Mouse (Mus musculus): ENCODE data around the gene Lmod3.
"Not testable (repeated sequence)": the region's sequence is repeated elsewhere in the genome, so short reads cannot be mapped to it uniquely, and the experiment has no call there.

The Lmod3 gene

GRCm38 (mm10) chr6:97275760-97276159, 23.2 kb upstream of the Lmod3 start:
- peak; percentile 30 for DNase-seq

GRCm38 (mm10) chr6:97273777-97274176, 21.2 kb upstream of the Lmod3 start:
- DNase-seq: no peak

- DNase-seq: no peak
Observed at GRCm38 (mm10) chr6:97273058-97273710, 20.6 kb upstream of the Lmod3 start.

GRCm38 (mm10) chr6:97272349-97272748, 19.8 kb upstream of the Lmod3 start:
- DNase-seq: no peak

GRCm38 (mm10) chr6:97269596-97269995, 17.0 kb upstream of the Lmod3 start:
- no peak for DNase-seq

GRCm38 (mm10) chr6:97267132-97267531, 14.6 kb upstream of the Lmod3 start:
- DNase-seq: no peak

GRCm38 (mm10) chr6:97266661-97267060, 14.1 kb upstream of the Lmod3 start:
- no peak for DNase-seq

- DNase-seq: no peak
Observed at GRCm38 (mm10) chr6:97265705-97266104, 13.1 kb upstream of the Lmod3 start.

GRCm38 (mm10) chr6:97265240-97265639, 12.7 kb upstream of the Lmod3 start:
- no peak for DNase-seq

GRCm38 (mm10) chr6:97263750-97264149, 11.2 kb upstream of the Lmod3 start:
- not testable (repeated sequence) for DNase-seq

GRCm38 (mm10) chr6:97262229-97262628, 9.7 kb upstream of the Lmod3 start:
- DNase-seq: no peak

- not testable (repeated sequence) for DNase-seq
Observed at GRCm38 (mm10) chr6:97259926-97260325, 7.4 kb upstream of the Lmod3 start.

- DNase-seq: no peak
Observed at GRCm38 (mm10) chr6:97258489-97258888, 5.9 kb upstream of the Lmod3 start.

- DNase-seq: no peak
Observed at GRCm38 (mm10) chr6:97252086-97252485, 473 bp downstream of the Lmod3 start.

- peak; percentile 65 for DNase-seq
Observed at GRCm38 (mm10) chr6:97250966-97251365, 1.6 kb downstream of the Lmod3 start.

GRCm38 (mm10) chr6:97245200-97245599, 7.4 kb downstream of the Lmod3 start:
- DNase-seq: no peak

- no peak for DNase-seq
Observed at GRCm38 (mm10) chr6:97242522-97242921, 10.0 kb downstream of the Lmod3 start.

GRCm38 (mm10) chr6:97240092-97240491, 12.5 kb downstream of the Lmod3 start:
- DNase-seq: no peak

- no peak for DNase-seq
Observed at GRCm38 (mm10) chr6:97239360-97239759, 13.2 kb downstream of the Lmod3 start.

- DNase-seq: no peak
Observed at GRCm38 (mm10) chr6:97236088-97236487, 16.5 kb downstream of the Lmod3 start.

GRCm38 (mm10) chr6:97234911-97235668, 17.5 kb downstream of the Lmod3 start:
- no peak for DNase-seq

- no peak for DNase-seq
Observed at GRCm38 (mm10) chr6:97227067-97227847, 25.3 kb downstream of the Lmod3 start.

GRCm38 (mm10) chr6:97226083-97226491, 26.5 kb downstream of the Lmod3 start:
- no peak for DNase-seq

GRCm38 (mm10) chr6:97224505-97224904, 28.1 kb downstream of the Lmod3 start:
- no peak for DNase-seq
